In genomic region chr17:64193055-64193454, GRCm38 (mm10) we compare ENCODE assay signal across 28 mouse cellular contexts.
A peak's percentile ranks its signal among the peaks of the same experiment; 100 is the strongest.
DNase-seq lines count a peak whose midpoint lies in the region; ATAC-seq and TF ChIP-seq lines count a peak whose summit lies in the region.
"Had no signal": no experiment of that assay in that cellular context is flagged by ENCODE, and none has a peak within 500 bp of the region (broad histone marks: within the 10 kb centered on the region; RNA-seq: fewer than 3 reads in every experiment).

No protein-coding gene starts in this region.

- no peaks in the 10 kb centered on the region for H3K79me3 ChIP-seq in C2C12 (ENCODE audit: low read depth)

- in situ Hi-C loops in Patski (cut with MboI; ENCODE audit: low pct_unique_long_range_greater_than_20kb), result no loop called here

- intact Hi-C loops in left cerebral cortex, postnatal 10 days (cut with DNase I), result no loop called here

- ATAC-seq in Patski, result peak; percentile 93
- ATAC-seq: forebrain, embryonic 14.5 days; forebrain, postnatal 0 days; hindbrain, postnatal 0 days; inflammation-experienced regulatory T-cells, adult 6 months; intestine, embryonic 16.5 days had no signal

- H3ac ChIP-seq in C2C12 (ENCODE audit: control insufficient read depth, insufficient read length, low read depth), result no peak overlapping the region

- DNase-seq in 3134 (ENCODE audit: extremely low read depth, insufficient read length, low spot score), result peak; percentile 75
- peak; percentile 72 for DNase-seq in Patski (ENCODE audit: low read depth, low spot score)
- peak; percentile 31 for DNase-seq in fibroblast of lung, adult 2 months (ENCODE audit: low read depth)
- DNase-seq in left cerebral cortex, postnatal 10 days (ENCODE audit: extremely low spot score in 1 of 2, low spot score in 2 of 2), result no peak
- DNase-seq in kidney, postnatal 10 days, result no peak
- DNase-seq in layer of hippocampus, postnatal 25 days (ENCODE audit: extremely low spot score in 1 of 2, low spot score in 1 of 2), result no peak
- DNase-seq: adrenal gland, adult 2 months; adrenal gland, postnatal 14 days; cerebellum, adult 11 months; cerebellum, adult 2 months; cerebellum, postnatal 10 days; cerebellum, postnatal 36 days; embryo, embryonic 11 days; forebrain, postnatal 0 days; gastrocnemius, adult 2 months; gastrocnemius, postnatal 14 days; heart, adult 11 months; heart, postnatal 10 days; heart, postnatal 4 days had no signal

- TF ChIP-seq CTCF in C2C12 (IDR thresholded peaks at IDR 0.05; ENCODE audit: control insufficient read depth, insufficient read depth, insufficient read length) (no peak), Patski (IDR thresholded peaks at IDR 0.05) (no peak)

- no peaks in the 10 kb centered on the region for H3K27me3 ChIP-seq in C2C12 (ENCODE audit: control insufficient read depth, insufficient read depth, insufficient read length)
- no peaks in the 10 kb centered on the region for H3K27me3 ChIP-seq in Patski
- H3K27me3 ChIP-seq: CH12.LX; embryonic facial prominence, embryonic 13.5 days had no signal

- H3K4me3 ChIP-seq in C2C12 (ENCODE audit: insufficient read depth, poor library complexity, severe bottlenecking), result no peak overlapping the region
- H3K4me3 ChIP-seq: embryonic facial prominence, embryonic 10.5 days; embryonic facial prominence, embryonic 13.5 days; gastrocnemius, adult 2 months had no signal

- POLR2A ChIA-PET in Patski (lab: Charles Lee), result no interaction called here

- H3K36me3 ChIP-seq in C2C12 (ENCODE audit: control insufficient read depth, insufficient read depth), result no peaks in the 10 kb centered on the region
- H3K36me3 ChIP-seq: embryonic facial prominence, embryonic 10.5 days; embryonic facial prominence, embryonic 13.5 days; G1E had no signal

- CTCF ChIA-PET in Patski (lab: Charles Lee), result interaction anchor here (1.5 kb wide), 1 partner anchor 9 kb away, joined by 4 read pairs; no protein-coding TSS in a partner anchor

- H3K79me2 ChIP-seq in C2C12 (ENCODE audit: control insufficient read depth, insufficient read depth), result no peaks in the 10 kb centered on the region

TF ChIP-seq in C2C12, 6 proteins besides CTCF, POLR2A, EP300 and RAD21:
- TF ChIP-seq USF1 (IDR thresholded peaks at IDR 0.05; ENCODE audit: low read depth) (no peak), MYOG (IDR thresholded peaks at IDR 0.05; ENCODE audit: control insufficient read depth, extremely low read depth, insufficient read length) (no peak), FOSL1 (IDR thresholded peaks at IDR 0.05; ENCODE audit: insufficient read depth, low read length, poor library complexity, severe bottlenecking) (peak; percentile 74), CEBPB (IDR thresholded peaks at IDR 0.05; ENCODE audit: low read depth) (no peak), MYOD1 (IDR thresholded peaks at IDR 0.05; ENCODE audit: control insufficient read depth, insufficient read length, low read depth) (no peak), MAX (IDR thresholded peaks at IDR 0.05) (no peak)

Comparison
In these comparisons a context has a peak if more than half of its experiments do, and no peak if none do; other contexts are left out.
1. DNase-seq: peak in 3134 (single experiment), Patski (single experiment) and fibroblast of lung, adult 2 months (single experiment); none in left cerebral cortex, postnatal 10 days (0 of 2), kidney, postnatal 10 days (single experiment) and layer of hippocampus, postnatal 25 days (0 of 2).